Mouse (Mus musculus): ENCODE measurements around the gene Rbfox1.

DNA sequence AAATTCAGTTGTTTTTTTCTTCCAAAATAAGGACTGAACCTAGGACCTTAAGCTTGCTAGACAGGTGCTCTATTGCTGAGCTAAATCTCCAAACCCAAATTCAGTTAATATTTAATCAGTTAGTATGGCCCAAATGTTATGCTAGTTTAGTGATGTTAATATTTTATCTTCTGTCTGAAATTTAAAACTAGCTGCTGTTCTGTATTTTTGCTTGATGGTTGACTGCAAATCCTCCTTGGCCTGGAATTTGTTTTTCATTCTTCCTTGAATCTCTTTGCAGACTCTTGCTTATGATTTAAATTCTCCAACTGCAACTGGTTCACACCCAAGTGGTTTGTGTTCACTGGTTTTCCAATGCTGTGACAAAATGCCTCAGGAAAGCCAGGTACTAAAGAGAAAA, 121.8 kb downstream of the Rbfox1 start:
- TF ChIP-seq CTCF (IDR thresholded peaks at IDR 0.05; ENCODE audit: borderline replicate concordance, insufficient read depth, low read length) (no peak), POLR2A (IDR thresholded peaks at IDR 0.05; ENCODE audit: low read depth, low read length) (no peak)
